Mouse (Mus musculus): ENCODE results near the gene Spa17. TPM values are rescaled to one million over a fixed set of nuclear protein-coding genes. Genes with fewer than 3 reads are reported as not detected.
A peak's percentile ranks its signal among the peaks of the same experiment; 100 is the strongest.

Spa17 gene
- total RNA-seq, 2 experiments from 2014 or later, result 1.3 to 1.7 TPM

GRCm38 (mm10) chr9:37616770-37617169 is 3.2 kb upstream of the Spa17 start:
- peak; percentile 36 to 76 for DNase-seq

GRCm38 (mm10) chr9:37615220-37615619 is 1.7 kb upstream of the Spa17 start:
- no peak for DNase-seq

GRCm38 (mm10) chr9:37614316-37614715 is 794 bp upstream of the Spa17 start:
- peak in 1 of 2 experiments; percentile 15 for DNase-seq

- no peak for DNase-seq
Measured at GRCm38 (mm10) chr9:37613911-37614280, 374 bp upstream of the Spa17 start.

GRCm38 (mm10) chr9:37609558-37609957 is 4.0 kb downstream of the Spa17 start:
- DNase-seq, result no peak

GRCm38 (mm10) chr9:37605089-37605488 is 8.4 kb downstream of the Spa17 start:
- no peak for DNase-seq

- no peak for DNase-seq
Measured at GRCm38 (mm10) chr9:37600538-37601205, 12.8 kb downstream of the Spa17 start.

GRCm38 (mm10) chr9:37598637-37599036 is 14.9 kb downstream of the Spa17 start:
- DNase-seq, result no peak

GRCm38 (mm10) chr9:37595570-37595969 is 18.0 kb downstream of the Spa17 start:
- DNase-seq, result no peak

- DNase-seq, result no peak
Measured at GRCm38 (mm10) chr9:37593690-37594089, 19.8 kb downstream of the Spa17 start.

- DNase-seq, result no peak
Measured at GRCm38 (mm10) chr9:37592633-37593032, 20.9 kb downstream of the Spa17 start.

- no peak for DNase-seq
Measured at GRCm38 (mm10) chr9:37592025-37592424, 21.5 kb downstream of the Spa17 start.

GRCm38 (mm10) chr9:37590381-37590780 is 23.1 kb downstream of the Spa17 start:
- no peak for DNase-seq

GRCm38 (mm10) chr9:37586718-37587117 is 26.8 kb downstream of the Spa17 start:
- DNase-seq, result no peak

GRCm38 (mm10) chr9:37583594-37583993 is 29.9 kb downstream of the Spa17 start:
- DNase-seq, result no peak

- DNase-seq, result no peak
Measured at GRCm38 (mm10) chr9:37576436-37576930, 37.0 kb downstream of the Spa17 start.

- no peak for DNase-seq
Measured at GRCm38 (mm10) chr9:37572204-37572876, 41.2 kb downstream of the Spa17 start.

GRCm38 (mm10) chr9:37569231-37569835 is 44.2 kb downstream of the Spa17 start:
- DNase-seq, result no peak

GRCm38 (mm10) chr9:37568605-37569214 is 44.8 kb downstream of the Spa17 start:
- no peak for DNase-seq

- peak; percentile 53 to 60 for DNase-seq
Measured at GRCm38 (mm10) chr9:37567892-37568604, 45.5 kb downstream of the Spa17 start.

GRCm38 (mm10) chr9:37567454-37567853 is 46.1 kb downstream of the Spa17 start:
- DNase-seq, result no peak

GRCm38 (mm10) chr9:37567019-37567418 is 46.5 kb downstream of the Spa17 start:
- DNase-seq, result no peak
